Mouse (Mus musculus): Measurements from ENCODE around the gene Gpsm2.

Gene Gpsm2

DNA sequence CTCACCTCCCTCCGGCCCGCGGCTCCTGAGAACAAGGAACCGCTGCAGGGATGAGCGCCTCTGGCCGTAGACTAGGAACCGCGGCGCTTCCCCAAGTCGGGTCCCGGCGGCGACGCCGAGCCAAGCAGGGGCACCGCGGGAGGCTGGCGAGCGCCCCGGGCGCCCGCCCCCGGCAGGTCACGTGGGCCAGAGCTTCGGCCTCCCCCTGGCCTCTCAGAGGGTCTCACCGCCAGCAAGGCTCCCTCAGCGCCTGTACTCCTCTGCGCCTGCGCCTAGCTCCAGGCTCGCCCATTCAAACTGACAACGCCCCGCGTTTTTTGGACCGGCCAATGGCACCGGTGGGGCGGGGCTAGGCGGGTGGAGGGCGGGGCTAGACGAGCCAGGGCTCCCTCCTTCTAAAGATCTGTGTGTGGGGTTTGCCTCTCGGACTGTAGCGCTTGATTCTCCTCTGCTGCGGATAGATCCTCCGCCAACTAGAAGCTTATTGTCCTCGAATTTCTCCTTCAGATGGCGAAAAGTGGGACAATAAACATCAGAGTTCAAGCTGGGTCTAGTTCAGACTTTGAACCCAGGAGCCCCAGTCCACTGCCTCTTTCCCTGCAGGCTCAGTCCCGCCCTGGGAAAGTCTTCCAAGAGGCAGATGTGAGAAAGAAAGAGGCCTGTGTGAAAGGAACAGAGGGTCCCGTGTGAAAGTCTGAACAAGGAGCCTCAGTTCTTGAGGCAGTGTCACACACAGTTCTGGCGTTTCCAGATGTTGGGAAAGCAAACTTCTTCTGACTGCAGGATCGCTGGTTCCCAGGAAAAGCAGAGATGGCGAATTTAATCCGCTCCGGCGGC, at the start of gene Gpsm2:
Gene Gpsm2 (minus strand): TSS at position 274 of the 837 bp plus-strand sequence.
- peak; percentile 97 for DNase-seq (ENCODE audit: low spot score)

DNA sequence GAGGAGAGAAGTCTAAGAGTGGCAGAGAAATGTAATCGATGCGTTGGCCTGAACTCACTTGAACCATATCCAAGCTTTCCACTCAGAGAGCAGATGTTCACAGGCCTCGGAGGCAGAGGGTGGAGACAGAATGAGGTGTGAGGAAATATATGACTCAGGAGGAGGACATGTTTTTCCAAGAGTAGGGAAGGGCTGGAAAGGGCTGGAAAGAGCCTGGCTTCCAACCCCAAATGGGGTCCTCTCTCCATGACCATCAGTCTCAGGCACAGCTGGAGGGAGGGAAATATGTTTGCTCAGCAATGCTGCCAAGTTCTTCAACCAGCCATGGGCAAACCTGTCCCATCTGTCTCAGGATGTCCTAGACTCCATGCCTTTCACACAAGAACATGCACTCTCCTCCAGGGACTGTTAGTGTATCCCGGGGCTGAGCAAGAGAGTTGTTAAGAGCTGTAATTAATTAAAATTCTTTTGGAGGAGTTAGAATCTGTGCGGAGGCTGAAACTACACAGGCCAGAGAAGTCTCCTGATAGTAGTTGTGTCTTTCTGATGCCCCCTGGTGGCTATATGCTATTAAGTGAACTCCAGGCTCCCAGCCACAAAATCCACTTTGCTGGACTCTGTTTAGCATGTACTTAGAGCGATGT, 48.7 kb upstream of the Gpsm2 start:
- peak; percentile 71 for DNase-seq (ENCODE audit: low spot score)

- no peak for DNase-seq (ENCODE audit: low spot score)
These were observed 47.4 kb upstream of the Gpsm2 start for GRCm38 (mm10) chr3:108769547-108769946.

- no peak for DNase-seq (ENCODE audit: low spot score)
These were observed 45.3 kb upstream of the Gpsm2 start for GRCm38 (mm10) chr3:108767416-108767815.

DNA sequence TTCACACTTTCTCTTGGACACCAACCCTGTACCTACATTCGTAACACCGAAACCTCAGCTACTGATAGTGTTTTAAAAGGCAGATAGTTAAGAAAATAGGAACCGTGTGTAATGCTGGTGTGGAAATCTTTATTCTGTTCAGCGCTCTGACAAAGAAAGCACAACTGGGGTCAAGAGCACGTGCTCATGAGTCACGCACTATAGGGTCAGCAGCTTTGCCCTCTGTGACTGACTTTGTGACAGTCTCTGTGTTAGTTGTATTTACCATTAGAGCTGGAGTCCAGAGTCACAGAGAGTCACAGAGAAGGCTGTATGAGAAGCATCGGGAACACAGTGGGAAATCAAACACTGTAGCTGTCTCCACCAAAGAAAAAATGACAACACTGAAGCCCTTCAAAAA, 44.8 kb upstream of the Gpsm2 start:
- no peak for DNase-seq (ENCODE audit: low spot score)

DNA sequence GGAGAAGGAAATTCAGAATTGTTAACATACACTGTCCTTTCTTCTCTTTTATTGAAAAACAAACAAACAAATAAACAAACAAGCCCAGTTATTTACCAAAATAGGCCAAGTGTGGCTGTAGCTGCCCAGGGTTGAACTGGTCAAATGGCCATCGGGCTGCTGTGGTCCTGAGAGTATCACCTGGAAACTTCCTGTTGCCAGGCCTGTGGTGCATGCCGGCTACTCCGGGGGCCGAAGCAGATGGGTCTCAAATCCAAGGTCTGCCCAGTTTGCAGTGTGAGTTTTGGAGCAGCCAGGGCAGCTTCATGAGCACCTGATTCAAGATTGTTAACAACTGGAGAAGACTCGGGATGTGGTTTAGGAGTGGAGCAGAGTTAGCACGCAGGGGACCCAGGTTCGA, 43.4 kb upstream of the Gpsm2 start:
- no peak for DNase-seq (ENCODE audit: low spot score)

- DNase-seq (ENCODE audit: low spot score) = no peak
These were observed 42.9 kb upstream of the Gpsm2 start for GRCm38 (mm10) chr3:108764976-108765375.

DNA sequence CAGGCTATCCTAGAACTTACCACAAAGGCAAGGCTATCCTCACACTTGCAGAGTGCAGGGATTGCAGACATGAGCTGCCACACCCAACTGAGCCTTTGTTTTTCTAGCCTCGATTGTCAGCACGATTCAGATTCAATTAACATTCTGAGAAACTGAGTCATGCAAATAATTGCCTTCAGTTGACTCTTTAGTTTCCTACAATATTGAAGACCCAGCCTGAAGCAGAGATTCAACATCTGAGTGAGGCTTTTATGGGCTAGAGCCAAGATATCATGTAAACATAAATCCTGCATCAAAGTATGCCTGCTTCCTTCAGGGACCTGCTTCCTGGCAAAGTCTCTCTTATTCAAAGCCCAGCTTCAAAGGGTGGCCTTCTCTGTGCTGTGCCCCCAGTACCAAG, 41.6 kb upstream of the Gpsm2 start:
- DNase-seq (ENCODE audit: low spot score) = no peak

DNA sequence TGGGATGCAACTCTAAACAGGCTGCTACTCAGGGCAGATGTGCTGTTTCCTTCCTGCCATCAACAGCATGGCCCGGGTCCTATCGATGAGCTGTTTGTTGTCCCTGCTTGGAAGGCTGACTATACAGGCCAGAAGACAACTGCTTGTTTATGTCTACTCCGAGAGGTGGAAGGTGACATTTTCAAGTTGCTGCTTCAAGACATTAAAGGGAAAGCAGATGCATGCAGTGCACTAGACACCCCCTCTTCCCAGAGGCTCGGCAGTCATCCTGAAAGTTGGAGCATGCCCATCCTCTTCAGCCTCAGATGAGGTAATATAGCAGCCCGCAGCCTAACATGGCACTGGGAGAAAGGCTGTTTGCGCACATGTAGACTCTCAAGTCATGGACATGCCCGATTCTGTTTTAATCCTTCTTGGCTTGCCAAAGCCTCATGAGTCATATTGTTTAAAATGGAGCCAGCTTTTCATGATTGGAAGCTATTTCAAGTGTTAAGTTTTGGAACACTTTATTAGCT, 40.5 kb upstream of the Gpsm2 start:
- DNase-seq (ENCODE audit: low spot score) = no peak

DNA sequence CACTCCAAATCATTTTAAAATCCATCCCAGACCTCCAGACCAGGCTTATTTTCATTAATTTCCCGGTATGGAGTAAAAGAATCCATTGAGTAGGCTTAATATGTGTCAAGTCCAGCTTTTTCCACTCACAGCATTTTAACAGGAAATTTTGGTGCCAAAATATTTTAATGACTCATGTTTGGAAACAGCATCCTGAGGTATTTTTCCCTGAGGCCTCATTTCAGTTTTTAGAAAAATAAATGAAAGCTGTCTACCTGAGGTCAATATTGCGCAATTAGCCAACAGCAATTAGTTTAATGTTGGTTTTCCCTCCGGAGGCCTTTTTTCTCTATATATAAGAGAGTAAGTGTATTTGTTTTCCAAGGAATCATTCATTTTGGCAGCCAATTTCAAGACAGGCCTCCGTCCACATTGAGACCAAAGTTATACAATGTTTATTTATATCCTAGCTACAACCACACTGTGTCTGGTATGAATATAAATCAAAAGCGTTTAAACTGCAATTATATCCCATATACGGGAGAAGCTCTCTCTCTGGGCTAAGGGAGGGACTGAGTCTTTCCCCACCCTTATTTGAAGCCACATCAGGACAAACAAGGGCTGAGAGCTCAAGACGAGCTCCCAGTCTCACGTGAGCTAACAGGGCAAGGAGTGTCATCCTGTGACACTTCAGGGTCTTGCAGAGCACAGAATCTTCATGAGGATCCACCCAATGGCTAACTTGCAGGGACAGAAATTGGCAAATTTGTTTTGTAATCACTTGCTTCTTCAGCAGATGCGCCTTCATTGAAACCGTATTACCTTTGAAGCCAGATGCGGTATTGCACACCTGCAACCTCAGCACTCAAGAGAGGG, 37.7 kb upstream of the Gpsm2 start:
- no peak for DNase-seq (ENCODE audit: low spot score)

GRCm38 (mm10) chr3:108757570-108757969, 35.5 kb upstream of the Gpsm2 start:
- no peak for DNase-seq (ENCODE audit: low spot score)

DNA sequence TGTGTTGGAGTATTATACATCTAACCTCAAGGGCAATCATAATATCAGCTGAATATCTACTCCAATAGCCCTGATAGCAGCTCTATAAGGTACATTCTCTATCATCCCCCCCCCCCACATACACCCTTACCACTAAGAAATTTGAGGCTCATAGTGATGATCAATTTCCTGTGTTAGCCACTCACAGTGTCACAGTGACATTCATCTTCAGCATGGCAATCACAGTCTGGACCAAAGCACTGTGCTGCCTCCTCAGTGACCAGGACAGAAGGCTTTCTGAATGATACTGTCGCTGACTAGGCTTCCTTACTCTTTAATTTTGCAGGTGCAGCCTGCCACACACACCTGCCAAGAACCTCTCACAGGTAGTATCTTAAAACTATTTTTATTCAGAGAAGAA, 34.0 kb upstream of the Gpsm2 start:
- DNase-seq (ENCODE audit: low spot score) = no peak

- DNase-seq (ENCODE audit: low spot score) = peak; percentile 52
These were observed 33.4 kb upstream of the Gpsm2 start for GRCm38 (mm10) chr3:108755542-108755941.

DNA sequence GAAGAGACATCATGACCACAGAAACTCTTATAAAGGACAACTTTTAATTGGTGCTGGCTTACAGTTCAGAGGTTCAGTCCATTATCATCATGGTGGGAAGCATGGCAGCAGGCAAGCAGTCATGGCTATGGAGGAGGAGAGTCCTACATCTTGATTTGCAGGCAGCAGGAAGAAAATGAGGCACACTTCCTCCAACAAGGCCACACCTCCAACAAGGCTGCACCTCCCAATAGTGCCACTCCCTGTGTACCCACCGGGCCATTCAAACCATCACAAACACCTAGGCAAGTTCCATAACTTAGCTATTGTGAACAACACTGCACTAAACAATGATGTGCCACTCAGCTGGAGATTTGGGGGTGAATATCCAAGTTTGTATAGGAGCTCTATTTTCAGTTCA, 32.4 kb upstream of the Gpsm2 start:
- no peak for DNase-seq (ENCODE audit: low spot score)

DNA sequence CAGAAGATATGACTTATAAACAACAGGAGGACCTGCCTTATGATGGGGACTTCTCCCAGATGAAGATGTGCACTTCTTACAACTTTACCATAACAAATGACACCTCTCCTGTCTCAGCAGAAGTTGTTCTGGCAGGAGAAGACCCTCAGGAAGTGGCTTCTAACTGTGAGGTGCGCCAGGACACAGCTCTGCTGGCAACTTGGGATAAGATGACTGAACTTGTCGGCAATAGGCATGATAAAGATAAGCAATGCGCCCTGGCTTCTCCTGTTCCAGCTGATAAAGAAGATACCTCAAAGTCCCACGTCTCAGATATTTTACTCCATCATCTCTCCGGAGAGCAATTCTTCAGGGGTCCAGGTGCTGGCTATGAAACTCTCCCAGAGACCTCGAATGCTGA, 29.6 kb upstream of the Gpsm2 start:
- peak; percentile 68 for DNase-seq (ENCODE audit: low spot score)

DNA sequence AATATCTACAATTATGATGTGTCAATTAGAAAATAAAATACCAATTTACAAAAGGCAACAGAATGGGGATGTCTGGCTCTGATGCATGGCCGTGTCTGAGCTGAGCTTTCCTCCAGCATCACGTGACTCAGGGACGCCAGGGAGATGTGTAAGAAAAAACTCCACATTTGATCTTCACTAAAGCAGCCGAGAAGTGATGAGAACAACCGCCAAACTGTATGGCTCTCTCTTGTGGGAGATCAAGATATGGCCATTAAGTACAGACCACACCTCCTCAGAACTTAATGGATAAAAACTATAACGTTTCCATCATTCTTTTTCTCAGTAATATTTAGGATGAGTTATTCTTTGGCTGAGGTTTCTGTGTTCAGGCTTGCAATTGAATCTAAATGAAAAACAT, 29.0 kb upstream of the Gpsm2 start:
- peak; percentile 73 for DNase-seq (ENCODE audit: low spot score)

GRCm38 (mm10) chr3:108744060-108744459, 22.0 kb upstream of the Gpsm2 start:
- no peak for DNase-seq (ENCODE audit: low spot score)

- DNase-seq (ENCODE audit: low spot score) = no peak
These were observed 17.1 kb upstream of the Gpsm2 start, which contains the start of gene Aknad1 for GRCm38 (mm10) chr3:108739045-108739708. Gene Aknad1 (plus strand): TSS chr3:108739658.

GRCm38 (mm10) chr3:108737761-108738160, 15.7 kb upstream of the Gpsm2 start:
- no peak for DNase-seq (ENCODE audit: low spot score)

DNA sequence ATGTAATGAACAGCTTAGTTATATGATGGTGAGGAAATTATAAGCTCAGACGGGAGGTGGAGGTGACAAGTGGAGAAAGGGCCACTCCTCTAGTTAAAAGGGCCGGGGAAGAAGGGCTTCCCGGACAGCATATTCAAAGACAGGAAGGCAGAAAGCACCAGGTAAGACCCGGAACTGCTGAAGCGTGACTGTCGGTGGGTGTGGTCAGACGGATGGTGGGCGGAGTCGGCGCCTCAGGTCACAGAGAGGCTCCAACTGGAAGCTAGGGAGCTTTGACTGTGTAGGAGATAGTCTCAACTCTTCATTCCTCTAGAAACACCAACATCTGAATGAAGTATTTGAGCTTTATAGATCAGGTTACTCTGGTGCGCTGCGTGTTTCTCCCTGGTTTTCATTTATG, 8.2 kb upstream of the Gpsm2 start:
- peak; percentile 72 for DNase-seq (ENCODE audit: low spot score)

DNA sequence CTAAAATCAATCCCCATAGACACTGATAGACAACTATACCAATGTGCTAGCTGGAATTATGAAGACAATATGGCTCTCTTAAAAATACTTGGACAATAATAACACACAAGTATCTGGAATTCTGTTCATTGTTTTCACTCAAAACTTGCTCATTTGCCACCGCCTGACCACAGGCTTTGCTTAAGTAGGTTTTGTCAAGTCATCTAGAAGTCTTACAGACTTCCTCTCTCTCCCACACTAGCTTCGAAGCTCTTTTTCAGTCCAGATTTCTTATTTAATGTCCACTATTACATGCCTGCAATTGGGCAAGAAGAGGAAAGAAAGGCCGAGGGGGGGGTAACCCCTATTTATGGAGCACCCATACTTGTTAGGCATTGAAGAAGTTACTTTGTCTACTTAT, 5.7 kb upstream of the Gpsm2 start:
- DNase-seq (ENCODE audit: low spot score) = no peak

- no peak for DNase-seq (ENCODE audit: low spot score)
These were observed 5.2 kb upstream of the Gpsm2 start for GRCm38 (mm10) chr3:108727344-108727743.

Data from c-Kit-positive CD71-positive TER-119-positive erythroid progenitor cells, embryonic 14.5 days (primary cell).